Mouse (Mus musculus): ENCODE results near the gene Wasl.

The Wasl gene

GRCm38 (mm10) chr6:24664867-24665458 is at the start of gene Wasl:
TSS of gene Wasl (minus strand) at chr6:24665009.
- DNase-seq (ENCODE audit: low spot score in 2 of 2) = peak; percentile 98

DNA sequence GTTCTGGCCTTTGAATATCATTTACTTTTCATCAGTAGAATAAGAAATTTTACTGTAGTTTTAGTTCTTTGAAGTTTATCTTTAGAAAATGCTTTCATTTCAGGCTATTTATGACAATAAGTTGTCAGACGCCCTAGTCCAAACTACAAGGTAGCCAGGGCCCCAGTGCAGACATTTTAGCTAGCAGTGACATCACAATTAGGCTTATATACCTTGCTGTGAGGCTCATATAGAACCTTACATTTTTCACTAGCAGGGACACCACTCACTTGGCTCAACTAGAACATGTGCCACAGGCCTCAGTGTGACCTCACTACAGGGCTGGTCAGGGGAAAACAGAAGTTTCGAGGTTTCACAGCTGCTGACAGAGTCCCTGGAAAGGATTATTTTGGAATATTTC is 42.7 kb upstream of the Wasl start:
- DNase-seq (ENCODE audit: low spot score in 2 of 2) = no peak

DNA sequence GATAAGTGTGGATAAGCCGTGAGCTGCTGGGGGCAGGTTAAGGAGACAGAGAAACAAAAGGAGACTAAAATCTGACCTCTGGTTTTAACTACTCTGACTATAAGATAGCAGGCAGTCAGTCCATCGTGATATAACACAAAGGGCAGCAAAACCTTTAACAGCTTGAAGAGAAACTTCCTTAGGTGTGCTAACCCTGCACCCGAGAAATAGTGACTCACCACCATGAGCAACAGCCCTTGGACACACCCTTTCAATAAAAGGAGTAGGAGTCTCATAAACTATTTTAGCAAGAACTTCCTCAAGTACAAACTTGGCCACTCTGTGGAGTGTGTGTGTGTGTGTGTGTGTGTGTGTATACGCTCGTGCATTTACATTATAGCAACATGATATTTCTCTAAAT is 42.3 kb upstream of the Wasl start:
- DNase-seq (ENCODE audit: low spot score in 2 of 2) = no peak

- DNase-seq (ENCODE audit: low spot score in 2 of 2) = no peak
Measured at GRCm38 (mm10) chr6:24697216-24697615, 32.4 kb upstream of the Wasl start.

GRCm38 (mm10) chr6:24696117-24696516 is 31.3 kb upstream of the Wasl start:
- no peak for DNase-seq (ENCODE audit: low spot score in 2 of 2)

DNA sequence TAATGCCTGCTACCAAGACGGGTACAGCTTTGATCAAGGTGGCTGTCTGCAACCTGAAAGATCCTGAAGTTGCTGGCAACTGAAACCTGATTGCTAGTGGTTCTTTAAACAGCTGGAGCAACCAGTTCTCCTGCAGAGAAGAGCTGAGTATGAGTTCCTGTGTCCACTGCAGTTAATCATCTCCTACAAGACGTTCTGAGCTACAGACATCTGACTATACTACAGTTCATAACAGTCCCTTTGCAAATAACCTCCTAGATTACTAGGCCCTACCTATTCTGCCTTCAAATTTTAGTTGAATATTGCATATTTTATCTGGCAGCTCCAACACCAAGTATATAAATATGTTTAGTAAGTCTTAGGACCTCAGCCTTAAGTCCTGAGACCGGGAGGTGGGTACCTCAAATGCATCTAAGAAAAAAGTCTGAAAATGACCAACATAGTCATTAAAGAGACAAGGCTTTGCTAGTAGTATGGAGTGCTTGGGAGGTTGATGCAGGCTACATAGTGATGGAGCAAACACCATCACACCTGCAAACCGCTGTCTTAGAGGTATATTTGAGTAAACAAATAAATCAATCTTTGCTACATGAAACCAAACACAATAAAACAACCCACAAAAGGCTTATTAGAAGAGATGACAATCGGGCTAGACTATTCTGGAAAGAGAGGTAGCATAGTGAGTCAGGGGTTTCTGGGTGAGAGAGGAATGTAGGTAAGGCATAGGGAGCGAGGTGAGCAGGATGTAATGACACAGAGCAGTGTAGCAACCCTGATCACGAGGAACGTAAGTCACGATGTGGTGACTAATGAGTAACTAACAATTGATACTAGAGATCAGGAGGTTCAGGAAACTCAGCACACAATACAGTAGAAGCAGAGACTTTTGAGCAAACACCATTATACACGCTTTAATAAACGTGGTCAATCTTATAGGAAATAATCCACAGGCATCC is 29.9 kb upstream of the Wasl start:
- no peak for DNase-seq (ENCODE audit: low spot score in 2 of 2)

GRCm38 (mm10) chr6:24687871-24688270 is 23.1 kb upstream of the Wasl start:
- DNase-seq (ENCODE audit: low spot score in 2 of 2) = no peak

GRCm38 (mm10) chr6:24683113-24683512 is 18.3 kb upstream of the Wasl start:
- DNase-seq (ENCODE audit: low spot score in 2 of 2) = no peak

DNA sequence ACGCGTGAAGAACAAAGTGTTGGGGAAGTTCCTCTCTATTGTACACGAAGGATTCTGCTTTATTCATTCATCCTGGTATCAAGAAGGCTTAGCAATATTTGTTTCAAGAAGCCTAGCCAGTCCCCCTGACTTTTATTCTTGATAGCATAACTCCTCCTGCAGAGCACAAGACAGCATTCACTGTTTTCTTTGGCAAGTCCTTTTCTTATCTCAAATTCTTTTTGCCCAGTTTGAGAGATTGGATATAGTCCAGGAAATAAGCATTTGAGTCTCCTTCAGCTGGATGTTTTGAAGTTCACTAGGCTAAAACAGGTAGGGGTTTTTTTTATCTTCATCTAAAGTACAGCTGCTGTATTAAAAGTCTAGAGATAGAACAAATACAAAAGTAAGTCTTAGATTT is 3.0 kb upstream of the Wasl start:
- DNase-seq (ENCODE audit: low spot score in 2 of 2) = no peak

DNA sequence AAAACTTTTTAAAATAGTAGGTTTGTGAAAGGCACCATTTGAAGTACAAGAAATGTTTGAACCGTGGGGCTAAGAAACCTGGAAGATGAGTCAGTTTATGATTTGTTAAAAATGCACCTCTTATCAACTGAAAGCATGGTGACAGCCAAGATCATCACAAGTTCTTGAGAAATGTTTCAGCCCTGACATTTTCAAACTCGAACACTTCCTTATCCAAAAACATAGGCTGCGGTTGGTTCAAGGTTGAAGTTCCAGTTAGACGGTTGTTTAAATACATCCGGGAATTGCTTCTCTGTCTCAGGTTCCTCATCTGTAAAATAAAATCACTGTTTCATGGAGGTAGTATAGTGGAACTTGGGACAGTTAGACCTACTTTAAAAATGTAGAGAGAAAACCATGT is 1.4 kb upstream of the Wasl start:
- DNase-seq (ENCODE audit: low spot score in 2 of 2) = no peak

- peak; percentile 36 to 42 for DNase-seq (ENCODE audit: low spot score in 2 of 2)
Measured at GRCm38 (mm10) chr6:24664133-24664866, 509 bp downstream of the Wasl start.

GRCm38 (mm10) chr6:24663196-24664132 is 1.3 kb downstream of the Wasl start:
- peak; percentile 33 to 42 for DNase-seq (ENCODE audit: low spot score in 2 of 2)

GRCm38 (mm10) chr6:24662483-24662882 is 2.3 kb downstream of the Wasl start:
- no peak for DNase-seq (ENCODE audit: low spot score in 2 of 2)

DNA sequence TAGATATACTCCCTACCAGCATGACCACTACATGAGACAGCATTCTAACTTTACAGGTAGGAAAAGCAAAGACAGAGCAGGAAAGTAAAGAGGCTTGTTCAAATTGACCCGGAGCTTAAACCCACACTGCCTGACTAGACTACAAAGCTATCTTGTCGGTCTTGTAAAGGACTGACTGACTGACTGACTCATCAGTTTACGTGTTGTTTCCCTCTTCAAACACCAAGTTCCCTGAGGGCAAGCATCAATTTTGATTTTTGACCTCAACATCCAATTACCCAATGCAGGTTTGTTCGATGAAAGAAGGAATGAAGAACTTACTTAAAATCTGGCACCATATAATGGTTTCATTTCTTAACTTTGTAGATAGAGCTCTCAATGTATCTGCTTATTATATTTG is 2.9 kb downstream of the Wasl start:
- no peak for DNase-seq (ENCODE audit: low spot score in 2 of 2)

DNA sequence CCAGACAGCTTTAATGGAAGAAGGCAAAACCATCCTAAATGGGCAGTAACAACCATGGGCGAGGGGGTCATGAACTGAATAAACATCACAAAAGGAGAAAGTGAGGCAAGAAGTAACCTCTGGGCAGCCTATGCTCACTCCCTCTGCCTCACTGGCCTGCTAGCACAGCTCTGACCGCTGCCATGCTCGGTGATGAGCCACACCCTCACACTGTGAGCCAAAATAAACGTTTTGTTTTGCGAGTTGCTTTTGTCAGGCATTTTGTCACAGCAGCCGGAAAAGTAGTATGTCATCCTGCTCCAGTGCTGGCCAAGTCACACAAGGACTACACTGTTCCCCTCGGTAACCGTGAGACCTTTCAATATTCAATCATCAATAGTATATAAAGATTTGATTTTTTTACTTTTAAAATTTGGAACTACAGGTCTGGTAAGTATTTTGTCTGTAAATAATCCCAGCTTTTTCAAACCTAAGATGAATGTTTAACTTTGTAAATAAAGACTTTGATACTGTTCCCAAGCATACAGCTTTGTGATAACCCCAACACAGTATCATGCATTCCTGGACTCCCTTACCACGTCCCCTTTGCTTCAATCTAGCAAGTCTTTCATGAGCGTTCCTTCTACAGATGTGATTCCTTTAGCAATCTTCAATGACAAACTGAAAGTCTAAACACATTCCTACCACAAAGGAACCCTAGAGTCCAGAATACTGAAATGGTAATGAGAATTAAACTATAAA is 7.0 kb downstream of the Wasl start:
- peak in 1 of 2 experiments; percentile 31 for DNase-seq (ENCODE audit: low spot score in 2 of 2)

- DNase-seq (ENCODE audit: low spot score in 2 of 2) = no peak
Measured at GRCm38 (mm10) chr6:24656094-24656493, 8.7 kb downstream of the Wasl start.

DNA sequence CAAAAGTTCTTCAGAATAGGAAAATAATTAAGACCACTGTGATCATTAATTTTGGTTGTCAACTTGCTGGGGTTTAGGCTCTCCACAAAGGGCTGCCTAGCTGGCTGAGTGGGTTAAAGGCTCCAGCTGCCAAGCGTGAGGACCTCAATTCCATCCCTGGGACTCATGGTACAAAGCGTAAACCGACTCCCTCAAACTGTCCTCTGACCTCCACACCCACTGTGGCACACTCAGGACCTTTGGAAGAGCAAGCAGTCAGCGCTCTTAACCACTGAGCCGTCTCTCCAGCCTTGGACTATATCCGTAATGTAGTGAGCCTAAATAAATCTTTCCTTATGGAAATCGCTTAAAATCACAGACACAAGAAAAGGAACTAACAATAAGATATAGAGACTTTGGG is 13.3 kb downstream of the Wasl start:
- no peak for DNase-seq (ENCODE audit: low spot score in 2 of 2)

- DNase-seq (ENCODE audit: low spot score in 2 of 2) = peak in 1 of 2 experiments; percentile 24
Measured at GRCm38 (mm10) chr6:24650719-24651118, 14.1 kb downstream of the Wasl start.

- no peak for DNase-seq (ENCODE audit: low spot score in 2 of 2)
Measured at GRCm38 (mm10) chr6:24648403-24648802, 16.4 kb downstream of the Wasl start.

DNA sequence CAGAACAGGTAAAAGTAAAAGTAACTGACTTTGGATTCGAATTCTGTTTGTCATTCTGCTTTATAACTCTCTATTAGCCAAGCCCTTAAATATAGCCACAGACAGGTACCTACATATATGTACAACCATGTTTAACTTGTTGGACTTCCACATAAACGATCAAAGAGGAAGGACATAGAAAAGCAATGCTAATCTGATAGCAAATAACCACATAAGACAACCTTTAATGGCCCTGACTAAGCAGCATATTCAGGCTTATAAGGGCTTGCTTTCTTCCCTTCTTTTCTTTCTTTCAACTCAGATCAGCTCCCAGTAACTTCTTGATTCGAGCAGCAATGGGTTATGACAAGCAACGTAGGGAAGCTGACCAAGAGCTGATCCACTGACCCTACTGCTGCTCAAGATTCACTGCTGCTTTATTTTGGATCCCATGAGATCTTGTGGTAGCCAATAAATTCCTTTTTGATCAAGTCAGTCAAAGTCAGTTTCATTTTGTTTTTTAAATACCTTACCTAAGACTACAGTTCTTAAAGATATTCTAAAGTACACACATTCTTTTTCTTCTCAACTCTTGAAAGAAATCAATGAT is 17.6 kb downstream of the Wasl start:
- DNase-seq (ENCODE audit: low spot score in 2 of 2) = no peak
